Comparison of ENCODE assay signal across 23 mouse cellular contexts in the genomic region with DNA sequence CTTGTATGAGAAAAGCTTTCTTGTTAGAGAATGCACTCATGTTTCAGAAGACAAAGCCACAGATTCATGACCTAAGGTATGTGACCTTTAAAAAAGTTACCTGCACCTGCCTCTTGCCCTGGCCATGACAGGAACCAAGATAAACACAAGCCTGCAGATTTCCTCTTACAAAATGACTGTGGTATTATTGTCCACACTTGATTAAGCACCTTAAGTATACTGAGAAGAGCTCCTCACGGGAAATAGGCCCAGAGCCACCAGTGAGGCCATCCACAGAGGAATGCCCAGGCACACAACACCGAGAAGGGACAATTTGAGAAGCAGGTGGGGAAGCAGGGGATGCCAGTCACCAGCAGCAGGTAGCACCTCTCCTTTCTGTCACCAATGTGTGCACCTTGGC.
"Had no signal": no experiment of that assay in that cellular context is flagged by ENCODE, and none has a peak within 500 bp of the region (broad histone marks: within the 10 kb centered on the region; RNA-seq: fewer than 3 reads in every experiment).

No protein-coding gene starts in this region.

- H3K27ac ChIP-seq: heart, embryonic 10.5 days; heart, embryonic 13.5 days; heart, embryonic 15.5 days; hindbrain, embryonic 13.5 days; hindbrain, embryonic 15.5 days; hindbrain, postnatal 0 days; kidney, embryonic 15.5 days; kidney, postnatal 0 days; left cerebral cortex, adult 2 months; limb, embryonic 10.5 days; limb, embryonic 12.5 days had no signal

- H3K4me3 ChIP-seq: heart, embryonic 10.5 days; heart, embryonic 13.5 days; heart, embryonic 15.5 days; hindbrain, embryonic 13.5 days; hindbrain, embryonic 15.5 days; kidney, embryonic 15.5 days; left cerebral cortex, adult 2 months; limb, embryonic 10.5 days; limb, embryonic 12.5 days had no signal

- DNase-seq: forebrain, postnatal 0 days; gastrocnemius, postnatal 14 days; gastrocnemius, postnatal 36 days; heart, adult 18-20 months; heart, postnatal 14 days; heart, postnatal 36 days; kidney, adult 11 months; kidney, adult 2 months; kidney, adult 9 months; kidney, postnatal 14 days; kidney, postnatal 36 days; liver had no signal
